Mouse (Mus musculus) testis, adult 2 months (tissue): ENCODE measurements around the gene Maml3.

Experiments used
- CTCF ChIP-seq: fragments of 200-500 bp; IDR thresholded peaks from 2 replicates; pipeline ENCODE4 v1.5.1; 2012; ENCODE audit warnings: low read depth, mild to moderate bottlenecking, inconsistent platforms, low read length, moderate library complexity; ENCODE audit not compliant: control insufficient read depth, insufficient read depth, insufficient replicate concordance
- POLR2A ChIP-seq: fragments of 200-500 bp; IDR thresholded peaks from 2 replicates; pipeline ENCODE4 v1.6.1; 2012; ENCODE audit warnings: low read depth, mild to moderate bottlenecking, inconsistent platforms, low read length, moderate library complexity; ENCODE audit not compliant: control insufficient read depth

DNA sequence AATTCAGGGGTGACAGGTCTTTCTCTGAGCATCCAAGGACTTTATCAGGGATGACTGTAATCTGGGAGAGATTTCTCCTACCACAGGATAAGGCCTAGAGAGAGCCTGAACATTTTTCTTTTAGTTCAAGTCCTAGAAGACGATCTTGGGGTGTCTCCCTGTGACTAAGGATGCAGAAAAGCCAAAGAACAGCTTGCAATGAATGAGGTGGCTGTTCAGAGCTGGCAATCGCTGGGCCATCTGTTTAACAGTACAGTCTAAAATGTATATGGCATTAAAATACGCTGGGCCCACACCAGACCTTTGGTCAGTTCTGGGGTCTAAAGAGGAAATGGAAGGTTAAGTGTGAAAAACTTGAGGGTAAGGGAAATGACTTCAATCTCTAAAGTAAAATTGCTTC is 377.4 kb downstream of the Maml3 start:
- no peak for TF ChIP-seq CTCF
- no peak for TF ChIP-seq POLR2A
